Mouse (Mus musculus): ENCODE data around the gene Snn. TPM values are rescaled to one million over a fixed set of nuclear protein-coding genes. Genes with fewer than 3 reads are reported as not detected.

The Snn gene
- polyA plus RNA-seq, 1 experiment = 187 TPM

DNA sequence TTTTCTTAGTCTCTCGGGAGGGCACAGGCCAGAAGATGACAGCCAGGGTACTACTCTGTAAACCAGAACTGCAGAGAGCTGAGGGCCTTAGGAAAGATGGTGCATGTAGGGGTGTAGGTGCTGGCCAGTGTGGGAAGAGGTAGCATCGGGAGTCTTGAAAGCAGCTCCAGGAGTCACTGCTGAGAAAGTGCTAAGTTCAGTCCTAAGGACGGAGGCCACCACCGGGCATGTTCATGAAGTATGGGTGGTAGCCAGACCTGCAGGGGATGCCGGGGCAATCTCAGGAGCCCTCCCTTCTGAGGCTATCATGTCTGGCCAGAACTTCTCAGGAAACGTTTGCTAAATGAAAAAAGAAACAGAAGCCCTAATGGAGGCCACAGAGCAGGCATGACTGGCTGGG lies 8.5 kb downstream of the Snn start:
- DNase-seq (ENCODE audit: low read depth) = no peak
- TF ChIP-seq POLR2A (IDR thresholded peaks at IDR 0.05; ENCODE audit: borderline replicate concordance, extremely low read depth, insufficient read depth, insufficient read length, poor library complexity, severe bottlenecking) = no peak

DNA sequence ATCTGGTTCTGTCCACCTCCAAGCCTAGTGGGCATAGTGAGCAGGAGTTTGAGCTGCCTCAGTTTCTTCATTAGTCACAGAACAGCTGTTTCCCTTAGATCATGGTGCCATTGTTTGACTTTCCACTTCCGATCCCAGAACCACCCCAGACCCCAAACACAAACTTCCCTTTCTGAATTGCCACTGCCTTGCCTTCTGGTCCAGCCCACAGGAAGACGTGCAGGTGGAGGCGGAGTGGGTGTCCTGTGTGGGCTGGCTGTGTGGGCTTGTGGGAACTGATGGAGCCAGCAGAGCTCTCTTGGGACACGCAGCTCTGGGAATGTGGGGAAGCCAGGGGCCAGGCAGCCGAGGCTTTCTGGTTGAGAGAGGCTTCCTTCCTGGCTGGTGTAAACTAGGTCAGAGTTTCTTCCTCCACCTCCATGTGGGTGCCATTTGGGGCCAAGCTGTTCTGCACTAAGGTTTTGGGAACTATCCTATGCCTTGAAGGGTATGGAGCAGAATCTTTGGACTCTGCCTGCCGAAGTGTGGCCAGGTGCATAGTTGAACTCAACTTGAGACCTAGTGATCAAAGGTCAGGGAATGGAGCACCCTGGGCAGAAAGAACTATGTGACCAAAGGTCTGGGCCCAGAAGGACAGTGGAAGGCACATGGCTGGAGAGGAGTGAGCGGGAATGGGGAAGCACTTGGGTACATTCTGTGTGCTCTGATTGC lies 9.1 kb downstream of the Snn start:
- no peak for TF ChIP-seq CTCF (IDR thresholded peaks at IDR 0.05; ENCODE audit: borderline replicate concordance, extremely low read depth, insufficient read depth, insufficient read length)
- DNase-seq (ENCODE audit: low read depth) = no peak

- TF ChIP-seq CTCF (IDR thresholded peaks at IDR 0.05; ENCODE audit: borderline replicate concordance, extremely low read depth, insufficient read depth, insufficient read length) (no peak), POLR2A (IDR thresholded peaks at IDR 0.05; ENCODE audit: borderline replicate concordance, extremely low read depth, insufficient read depth, insufficient read length, poor library complexity, severe bottlenecking) (no peak)
- peak; percentile 30 for DNase-seq (ENCODE audit: low read depth)
Observed at GRCm38 (mm10) chr16:11071176-11071575, 10.4 kb downstream of the Snn start.

DNA sequence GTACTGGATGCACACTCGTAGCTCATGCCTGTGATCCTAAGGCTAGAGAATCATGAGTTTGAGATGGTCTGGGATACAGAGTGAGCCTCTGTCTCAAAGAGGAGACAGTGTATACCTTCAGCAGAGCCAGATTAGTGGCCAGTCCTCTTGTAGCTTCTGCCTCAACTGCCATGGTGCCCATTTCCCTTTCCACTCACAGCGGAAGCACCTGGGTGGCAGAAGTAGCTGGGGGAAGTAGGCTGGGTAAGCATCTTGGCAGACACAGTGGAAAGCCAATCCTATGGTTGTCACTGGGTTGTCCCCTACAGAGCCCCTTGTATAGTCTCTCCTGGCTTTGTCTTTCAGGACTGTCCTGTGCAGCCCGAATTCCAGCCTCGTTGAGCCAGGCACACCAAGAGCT lies 11.1 kb downstream of the Snn start:
- TF ChIP-seq POLR2A (IDR thresholded peaks at IDR 0.05; ENCODE audit: borderline replicate concordance, extremely low read depth, insufficient read depth, insufficient read length, poor library complexity, severe bottlenecking) = no peak
- no peak for TF ChIP-seq CTCF (IDR thresholded peaks at IDR 0.05; ENCODE audit: borderline replicate concordance, extremely low read depth, insufficient read depth, insufficient read length)
- no peak for DNase-seq (ENCODE audit: low read depth)

- TF ChIP-seq CTCF (IDR thresholded peaks at IDR 0.05; ENCODE audit: borderline replicate concordance, extremely low read depth, insufficient read depth, insufficient read length) = no peak
- TF ChIP-seq POLR2A (IDR thresholded peaks at IDR 0.05; ENCODE audit: borderline replicate concordance, extremely low read depth, insufficient read depth, insufficient read length, poor library complexity, severe bottlenecking) = no peak
- no peak for DNase-seq (ENCODE audit: low read depth)
Observed at GRCm38 (mm10) chr16:11072454-11072853, 11.7 kb downstream of the Snn start.

DNA sequence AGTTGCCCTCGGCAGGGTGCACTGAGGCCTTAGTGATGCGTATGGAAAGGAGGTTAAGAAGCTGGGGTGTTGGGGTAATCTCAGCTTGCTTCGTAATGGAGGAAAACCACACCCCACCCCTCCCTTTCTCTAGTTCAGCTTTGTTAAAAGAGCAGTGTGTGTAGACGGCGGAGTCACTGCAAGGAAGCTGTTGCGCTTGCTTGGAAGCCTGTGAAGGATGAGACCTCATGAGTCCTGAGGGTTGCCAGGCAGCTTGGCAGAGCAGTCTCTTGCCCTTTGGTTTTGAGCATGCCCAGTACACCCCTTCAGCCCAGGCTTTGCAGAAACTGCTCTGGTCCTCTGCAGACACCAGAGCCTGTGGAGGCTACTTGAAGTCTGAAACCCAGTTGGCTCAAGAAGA lies 12.3 kb downstream of the Snn start:
- DNase-seq (ENCODE audit: low read depth) = no peak
- no peak for TF ChIP-seq CTCF (IDR thresholded peaks at IDR 0.05; ENCODE audit: borderline replicate concordance, extremely low read depth, insufficient read depth, insufficient read length)
- TF ChIP-seq POLR2A (IDR thresholded peaks at IDR 0.05; ENCODE audit: borderline replicate concordance, extremely low read depth, insufficient read depth, insufficient read length, poor library complexity, severe bottlenecking) = no peak

- TF ChIP-seq POLR2A (IDR thresholded peaks at IDR 0.05; ENCODE audit: borderline replicate concordance, extremely low read depth, insufficient read depth, insufficient read length, poor library complexity, severe bottlenecking) (no peak), CTCF (IDR thresholded peaks at IDR 0.05; ENCODE audit: borderline replicate concordance, extremely low read depth, insufficient read depth, insufficient read length) (no peak)
Observed at GRCm38 (mm10) chr16:11077601-11078201, 17.0 kb downstream of the Snn start.

DNA sequence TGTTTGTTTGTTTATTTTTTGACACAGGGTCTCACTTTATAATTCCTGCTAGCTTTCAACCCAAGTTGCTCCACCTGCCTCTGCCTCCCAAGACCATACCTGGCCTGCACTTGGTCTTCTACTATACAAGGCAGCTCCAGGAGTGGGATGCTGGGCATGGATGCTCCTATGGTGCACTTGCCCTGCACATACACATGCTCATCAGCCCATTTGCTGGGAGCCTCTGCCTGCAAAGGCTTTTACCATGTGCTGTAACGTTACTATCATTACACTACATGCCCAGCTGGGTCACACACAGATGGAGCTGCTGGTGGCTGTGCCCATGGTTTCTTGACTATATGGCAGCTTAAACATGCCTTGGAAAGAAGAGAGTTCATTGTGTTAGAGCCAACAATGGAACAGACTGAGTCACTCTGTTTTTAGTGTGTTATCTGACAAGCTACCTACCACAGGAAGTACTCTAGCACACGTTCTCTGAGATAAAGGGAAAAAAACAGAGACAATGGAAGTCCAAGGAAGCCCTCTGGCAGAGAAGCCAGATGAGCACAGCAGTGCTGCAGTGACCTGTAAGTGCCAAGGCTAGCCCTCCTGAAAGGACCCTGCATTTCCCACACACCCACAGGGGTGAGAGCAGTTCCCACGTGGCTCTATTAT lies 17.6 kb downstream of the Snn start:
- TF ChIP-seq CTCF (IDR thresholded peaks at IDR 0.05; ENCODE audit: borderline replicate concordance, extremely low read depth, insufficient read depth, insufficient read length) (no peak), POLR2A (IDR thresholded peaks at IDR 0.05; ENCODE audit: borderline replicate concordance, extremely low read depth, insufficient read depth, insufficient read length, poor library complexity, severe bottlenecking) (no peak)
- no peak for DNase-seq (ENCODE audit: low read depth)

More at GRCm38 (mm10) chr16:11077601-11078201, 17.0 kb downstream of the Snn start:
- no peak for DNase-seq (ENCODE audit: low read depth)

DNA sequence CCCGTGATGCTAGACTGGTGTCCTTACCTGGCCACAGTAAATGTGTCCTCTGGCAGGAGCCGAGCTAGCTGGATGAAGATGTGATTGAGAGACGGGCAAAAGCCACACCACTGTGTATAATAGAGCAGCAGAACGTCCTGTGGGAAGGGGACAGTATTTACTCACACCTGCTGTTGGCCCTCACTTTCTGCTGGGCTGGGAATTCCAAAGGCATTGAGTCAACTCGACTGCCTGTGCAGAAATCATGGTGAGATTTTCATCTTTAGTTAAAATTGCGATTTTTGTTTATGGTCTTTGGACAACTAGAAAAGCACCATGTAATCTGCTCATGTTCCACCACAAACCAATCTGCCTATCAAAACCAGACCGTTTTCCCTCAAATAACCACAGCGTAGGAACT lies 23.4 kb downstream of the Snn start:
- DNase-seq (ENCODE audit: low read depth) = no peak
- TF ChIP-seq CTCF (IDR thresholded peaks at IDR 0.05; ENCODE audit: borderline replicate concordance, extremely low read depth, insufficient read depth, insufficient read length) = no peak
- TF ChIP-seq POLR2A (IDR thresholded peaks at IDR 0.05; ENCODE audit: borderline replicate concordance, extremely low read depth, insufficient read depth, insufficient read length, poor library complexity, severe bottlenecking) = no peak

- DNase-seq (ENCODE audit: low read depth) = no peak
- TF ChIP-seq POLR2A (IDR thresholded peaks at IDR 0.05; ENCODE audit: borderline replicate concordance, extremely low read depth, insufficient read depth, insufficient read length, poor library complexity, severe bottlenecking) (no peak), CTCF (IDR thresholded peaks at IDR 0.05; ENCODE audit: borderline replicate concordance, extremely low read depth, insufficient read depth, insufficient read length) (no peak)
Observed at GRCm38 (mm10) chr16:11086299-11086698, 25.6 kb downstream of the Snn start.

DNA sequence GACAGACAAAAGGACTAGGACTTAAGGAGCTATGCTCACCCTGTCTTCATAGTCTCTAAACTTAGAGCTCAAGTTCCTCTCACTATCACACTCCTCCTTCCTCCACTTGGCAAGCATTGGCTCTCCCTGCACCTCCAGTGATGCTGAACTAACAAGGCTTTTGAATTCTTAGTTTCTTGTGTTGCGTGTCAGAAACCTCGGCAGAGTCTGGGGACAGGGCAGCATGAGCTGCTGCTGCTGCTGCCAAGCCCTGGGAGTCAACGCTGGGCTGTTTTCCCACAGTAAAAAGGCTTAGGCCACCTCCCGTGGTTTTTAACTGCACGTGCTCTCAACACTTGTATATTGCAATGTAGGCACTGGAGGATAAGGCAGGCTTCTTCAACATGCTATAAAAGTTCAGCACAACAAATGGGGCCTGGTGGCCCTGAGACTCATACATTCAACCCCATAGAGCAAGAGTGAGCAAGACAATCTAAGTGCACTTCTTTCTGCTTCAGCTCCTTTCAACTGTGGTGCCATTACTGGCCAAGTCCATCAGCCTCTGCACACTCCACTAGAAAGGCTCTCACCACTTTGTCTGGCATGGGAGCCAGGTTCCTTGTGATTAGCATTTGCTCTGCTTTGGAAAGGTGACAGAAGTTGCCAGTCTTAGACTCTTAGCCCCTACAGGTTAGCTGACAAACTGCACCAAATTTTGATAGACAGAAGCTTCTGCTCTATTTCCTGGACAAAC lies 26.3 kb downstream of the Snn start:
- TF ChIP-seq CTCF (IDR thresholded peaks at IDR 0.05; ENCODE audit: borderline replicate concordance, extremely low read depth, insufficient read depth, insufficient read length) (no peak), POLR2A (IDR thresholded peaks at IDR 0.05; ENCODE audit: borderline replicate concordance, extremely low read depth, insufficient read depth, insufficient read length, poor library complexity, severe bottlenecking) (no peak)

More for the DNA sequence above, 26.3 kb downstream of the Snn start:
- peak; percentile 90 for DNase-seq (ENCODE audit: low read depth)
